Mouse (Mus musculus): ENCODE measurements at regions not wholly inside any gene's neighbourhood (a gene's known extent, or its start where the extent isn't known, plus 50 kb on each side); places are given as distances from the start of the nearest gene placed in this dataset.

GRCm38 (mm10) chr11:114611690-114612089, 56.6 kb upstream of the Rpl38 start:
- ATAC-seq (ENCODE audit: low read depth), result no peak
- no peak overlapping the region for H3K9ac ChIP-seq (ENCODE audit: low read depth, low read length)
- no peak overlapping the region for H3K4me2 ChIP-seq (ENCODE audit: low read depth, low read length)
- no peaks in the 10 kb centered on the region for H3K9me3 ChIP-seq (replicated peaks; ENCODE audit: control insufficient read depth, low read length)
- no peaks in the 10 kb centered on the region for H3K4me1 ChIP-seq (ENCODE audit: control insufficient read depth, low read depth, low read length)
- H3K4me3 ChIP-seq (ENCODE audit: low read depth, low read length), result no peak overlapping the region
- H3K36me3 ChIP-seq (ENCODE audit: control insufficient read depth, insufficient read depth), result no peaks in the 10 kb centered on the region
- H3K27ac ChIP-seq (ENCODE audit: low read length), result no peak overlapping the region
- WGBS (ENCODE audit: insufficient replicate concordance), result 52% methylated on average over 8 of the region's 8 CpGs
- H3K27me3 ChIP-seq (ENCODE audit: control insufficient read depth, insufficient read depth, low read depth, low read length), result no peaks in the 10 kb centered on the region

DNA sequence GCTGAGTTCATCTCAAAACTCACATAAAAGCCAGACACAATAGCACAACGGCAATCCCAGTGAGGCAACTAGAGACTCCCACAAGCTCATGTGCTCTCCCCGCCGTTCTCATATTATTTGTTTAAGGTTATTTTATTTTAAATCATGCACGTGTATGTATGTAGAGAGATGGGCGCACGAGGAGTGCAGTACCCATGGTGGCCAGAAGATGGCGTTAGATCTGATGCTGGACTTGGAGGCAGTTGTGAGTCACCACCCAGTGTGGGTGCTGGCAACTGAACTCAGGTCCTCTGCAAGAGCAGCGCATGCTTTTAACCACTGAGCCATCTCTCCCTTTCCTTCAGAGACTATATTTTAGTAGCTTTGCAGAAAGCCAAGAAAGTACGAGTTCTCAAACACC, 60.3 kb upstream of the Rpl38 start:
- Histone ChIP-seq H3K4me3 (ENCODE audit: low read depth, low read length) (no peak overlapping the region), H3K4me1 (ENCODE audit: control insufficient read depth, low read depth, low read length) (no peaks in the 10 kb centered on the region), H3K27me3 (ENCODE audit: control insufficient read depth, insufficient read depth, low read depth, low read length) (no peaks in the 10 kb centered on the region), H3K9me3 (replicated peaks; ENCODE audit: control insufficient read depth, low read length) (no peaks in the 10 kb centered on the region), H3K27ac (ENCODE audit: low read length) (no peak overlapping the region), H3K9ac (ENCODE audit: low read depth, low read length) (no peak overlapping the region), H3K4me2 (ENCODE audit: low read depth, low read length) (no peak overlapping the region), H3K36me3 (ENCODE audit: control insufficient read depth, insufficient read depth) (no peaks in the 10 kb centered on the region)
- ATAC-seq (ENCODE audit: low read depth), result no peak
- 72% methylated on average over 9 of the region's 9 CpGs for WGBS (ENCODE audit: insufficient replicate concordance)

DNA sequence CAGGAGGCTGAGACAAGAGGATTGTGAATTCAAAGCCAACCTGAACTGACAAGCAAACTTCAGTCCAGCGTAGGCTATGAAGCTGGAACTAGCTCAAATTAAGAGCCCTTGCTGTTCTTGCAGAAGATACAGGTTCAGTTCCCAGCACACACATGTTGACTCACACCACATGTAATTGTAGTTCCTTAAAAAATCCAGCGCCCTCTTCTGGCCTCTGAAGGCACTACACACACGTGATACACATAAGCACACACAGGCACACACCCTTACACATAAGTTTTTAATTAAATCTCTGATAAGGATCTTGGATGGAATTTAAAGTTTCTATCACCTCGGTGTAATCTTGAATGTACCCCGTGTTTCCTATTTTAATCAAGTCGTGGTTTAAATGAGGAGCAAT, 65.2 kb upstream of the Rpl38 start:
- Histone ChIP-seq H3K4me3 (ENCODE audit: low read depth, low read length) (no peak overlapping the region), H3K27ac (ENCODE audit: low read length) (no peak overlapping the region), H3K4me1 (ENCODE audit: control insufficient read depth, low read depth, low read length) (no peaks in the 10 kb centered on the region), H3K36me3 (ENCODE audit: control insufficient read depth, insufficient read depth) (no peaks in the 10 kb centered on the region), H3K4me2 (ENCODE audit: low read depth, low read length) (no peak overlapping the region), H3K9me3 (replicated peaks; ENCODE audit: control insufficient read depth, low read length) (no peaks in the 10 kb centered on the region), H3K27me3 (ENCODE audit: control insufficient read depth, insufficient read depth, low read depth, low read length) (no peaks in the 10 kb centered on the region), H3K9ac (ENCODE audit: low read depth, low read length) (no peak overlapping the region)
- 64% methylated on average over 6 of the region's 6 CpGs for WGBS (ENCODE audit: insufficient replicate concordance)
- no peak for ATAC-seq (ENCODE audit: low read depth)

- 63% methylated on average over 2 of the region's 2 CpGs for WGBS (ENCODE audit: insufficient replicate concordance)
- no peaks in the 10 kb centered on the region for H3K4me1 ChIP-seq (ENCODE audit: control insufficient read depth, low read depth, low read length)
- ATAC-seq (ENCODE audit: low read depth), result no peak
Measured at GRCm38 (mm10) chr11:114597225-114597624, 71.1 kb upstream of the Rpl38 start.

GRCm38 (mm10) chr11:114592961-114593360, 75.4 kb upstream of the Rpl38 start:
- Histone ChIP-seq H3K27ac (ENCODE audit: low read length) (no peak overlapping the region), H3K36me3 (ENCODE audit: control insufficient read depth, insufficient read depth) (no peaks in the 10 kb centered on the region), H3K9me3 (replicated peaks; ENCODE audit: control insufficient read depth, low read length) (no peaks in the 10 kb centered on the region), H3K27me3 (ENCODE audit: control insufficient read depth, insufficient read depth, low read depth, low read length) (no peaks in the 10 kb centered on the region), H3K4me1 (ENCODE audit: control insufficient read depth, low read depth, low read length) (no peaks in the 10 kb centered on the region), H3K9ac (ENCODE audit: low read depth, low read length) (no peak overlapping the region), H3K4me2 (ENCODE audit: low read depth, low read length) (no peak overlapping the region), H3K4me3 (ENCODE audit: low read depth, low read length) (no peak overlapping the region)
- 52% methylated on average over 9 of the region's 9 CpGs for WGBS (ENCODE audit: insufficient replicate concordance)
- ATAC-seq (ENCODE audit: low read depth), result no peak

More at GRCm38 (mm10) chr11:114597225-114597624, 71.1 kb upstream of the Rpl38 start:
- H3K4me3 ChIP-seq (ENCODE audit: low read depth, low read length), result no peak overlapping the region
- H3K9ac ChIP-seq (ENCODE audit: low read depth, low read length), result no peak overlapping the region
- H3K27ac ChIP-seq (ENCODE audit: low read length), result no peak overlapping the region
- H3K27me3 ChIP-seq (ENCODE audit: control insufficient read depth, insufficient read depth, low read depth, low read length), result no peaks in the 10 kb centered on the region
- no peaks in the 10 kb centered on the region for H3K36me3 ChIP-seq (ENCODE audit: control insufficient read depth, insufficient read depth)
- no peaks in the 10 kb centered on the region for H3K9me3 ChIP-seq (replicated peaks; ENCODE audit: control insufficient read depth, low read length)
- no peak overlapping the region for H3K4me2 ChIP-seq (ENCODE audit: low read depth, low read length)

DNA sequence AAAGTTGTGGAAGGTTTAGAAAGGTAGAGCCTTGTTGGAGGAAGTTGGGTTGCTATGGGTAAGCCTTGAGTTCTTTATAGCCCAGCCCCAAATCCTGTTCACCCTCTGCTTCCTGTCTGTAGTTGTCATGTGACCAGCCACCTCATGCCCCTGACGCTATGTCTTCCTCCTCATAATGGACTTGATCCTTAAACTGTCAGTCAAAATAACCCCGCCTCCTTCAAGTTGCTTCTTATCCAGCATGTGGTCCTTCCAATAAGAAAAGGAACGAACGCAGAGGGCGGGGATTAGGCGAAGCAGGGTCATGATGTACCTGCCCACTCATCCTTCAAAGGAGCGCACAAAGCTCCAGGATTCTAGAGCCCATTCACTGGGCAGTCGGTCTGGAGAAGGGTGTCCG, 79.8 kb upstream of the Rpl38 start:
- no peaks in the 10 kb centered on the region for H3K4me1 ChIP-seq (ENCODE audit: control insufficient read depth, low read depth, low read length)
- H3K36me3 ChIP-seq (ENCODE audit: control insufficient read depth, insufficient read depth), result no peaks in the 10 kb centered on the region
- H3K9ac ChIP-seq (ENCODE audit: low read depth, low read length), result no peak overlapping the region
- H3K4me3 ChIP-seq (ENCODE audit: low read depth, low read length), result no peak overlapping the region
- H3K27ac ChIP-seq (ENCODE audit: low read length), result no peak overlapping the region
- ATAC-seq (ENCODE audit: low read depth), result no peak
- 60% methylated on average over 9 of the region's 9 CpGs for WGBS (ENCODE audit: insufficient replicate concordance)
- H3K4me2 ChIP-seq (ENCODE audit: low read depth, low read length), result no peak overlapping the region
- no peaks in the 10 kb centered on the region for H3K27me3 ChIP-seq (ENCODE audit: control insufficient read depth, insufficient read depth, low read depth, low read length)
- H3K9me3 ChIP-seq (replicated peaks; ENCODE audit: control insufficient read depth, low read length), result no peaks in the 10 kb centered on the region

DNA sequence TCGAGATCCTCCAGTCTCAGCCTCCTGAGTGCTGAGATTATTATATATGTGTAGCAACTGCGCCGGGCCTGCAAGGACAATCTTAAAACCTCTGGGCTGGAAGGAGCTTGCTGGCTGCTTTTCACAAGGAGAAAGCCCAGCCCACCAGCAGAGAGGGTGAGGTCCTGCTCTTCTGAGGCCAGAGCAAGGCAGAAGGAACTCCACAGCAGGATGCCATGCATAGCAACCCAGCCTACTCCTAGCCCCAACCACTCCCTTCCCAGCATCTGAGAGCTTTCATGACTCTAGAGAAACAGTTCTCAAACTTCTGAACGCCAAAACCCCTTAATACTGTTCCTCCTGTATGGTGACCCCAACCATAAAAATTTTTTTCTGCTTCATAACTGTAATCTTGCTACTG, 80.3 kb upstream of the Rpl38 start:
- H3K9me3 ChIP-seq (replicated peaks; ENCODE audit: control insufficient read depth, low read length), result no peaks in the 10 kb centered on the region
- 60% methylated on average over 4 of the region's 4 CpGs for WGBS (ENCODE audit: insufficient replicate concordance)
- H3K4me1 ChIP-seq (ENCODE audit: control insufficient read depth, low read depth, low read length), result no peaks in the 10 kb centered on the region
- no peak overlapping the region for H3K4me2 ChIP-seq (ENCODE audit: low read depth, low read length)
- H3K27ac ChIP-seq (ENCODE audit: low read length), result no peak overlapping the region
- no peaks in the 10 kb centered on the region for H3K27me3 ChIP-seq (ENCODE audit: control insufficient read depth, insufficient read depth, low read depth, low read length)
- no peak for ATAC-seq (ENCODE audit: low read depth)
- no peak overlapping the region for H3K4me3 ChIP-seq (ENCODE audit: low read depth, low read length)
- no peaks in the 10 kb centered on the region for H3K36me3 ChIP-seq (ENCODE audit: control insufficient read depth, insufficient read depth)
- H3K9ac ChIP-seq (ENCODE audit: low read depth, low read length), result no peak overlapping the region

- H3K4me2 ChIP-seq (ENCODE audit: low read depth, low read length), result no peak overlapping the region
- no peak overlapping the region for H3K9ac ChIP-seq (ENCODE audit: low read depth, low read length)
Measured at GRCm38 (mm10) chr11:114586400-114586799, 81.9 kb upstream of the Rpl38 start.

GRCm38 (mm10) chr11:114584804-114585203, 83.5 kb upstream of the Rpl38 start:
- ATAC-seq (ENCODE audit: low read depth), result no peak
- Histone ChIP-seq H3K4me3 (ENCODE audit: low read depth, low read length) (no peak overlapping the region), H3K27ac (ENCODE audit: low read length) (no peak overlapping the region), H3K4me2 (ENCODE audit: low read depth, low read length) (no peak overlapping the region), H3K9me3 (replicated peaks; ENCODE audit: control insufficient read depth, low read length) (no peaks in the 10 kb centered on the region), H3K9ac (ENCODE audit: low read depth, low read length) (no peak overlapping the region), H3K36me3 (ENCODE audit: control insufficient read depth, insufficient read depth) (no peaks in the 10 kb centered on the region), H3K4me1 (ENCODE audit: control insufficient read depth, low read depth, low read length) (no peaks in the 10 kb centered on the region), H3K27me3 (ENCODE audit: control insufficient read depth, insufficient read depth, low read depth, low read length) (no peaks in the 10 kb centered on the region)
- WGBS (ENCODE audit: insufficient replicate concordance), result 61% methylated on average over 6 of the region's 6 CpGs

More at GRCm38 (mm10) chr11:114586400-114586799, 81.9 kb upstream of the Rpl38 start:
- Histone ChIP-seq H3K4me3 (ENCODE audit: low read depth, low read length) (no peak overlapping the region), H3K36me3 (ENCODE audit: control insufficient read depth, insufficient read depth) (no peaks in the 10 kb centered on the region), H3K9me3 (replicated peaks; ENCODE audit: control insufficient read depth, low read length) (no peaks in the 10 kb centered on the region), H3K27me3 (ENCODE audit: control insufficient read depth, insufficient read depth, low read depth, low read length) (no peaks in the 10 kb centered on the region), H3K4me1 (ENCODE audit: control insufficient read depth, low read depth, low read length) (no peaks in the 10 kb centered on the region), H3K27ac (ENCODE audit: low read length) (no peak overlapping the region)
- WGBS (ENCODE audit: insufficient replicate concordance), result 70% methylated on average over 12 of the region's 12 CpGs
- no peak for ATAC-seq (ENCODE audit: low read depth)

DNA sequence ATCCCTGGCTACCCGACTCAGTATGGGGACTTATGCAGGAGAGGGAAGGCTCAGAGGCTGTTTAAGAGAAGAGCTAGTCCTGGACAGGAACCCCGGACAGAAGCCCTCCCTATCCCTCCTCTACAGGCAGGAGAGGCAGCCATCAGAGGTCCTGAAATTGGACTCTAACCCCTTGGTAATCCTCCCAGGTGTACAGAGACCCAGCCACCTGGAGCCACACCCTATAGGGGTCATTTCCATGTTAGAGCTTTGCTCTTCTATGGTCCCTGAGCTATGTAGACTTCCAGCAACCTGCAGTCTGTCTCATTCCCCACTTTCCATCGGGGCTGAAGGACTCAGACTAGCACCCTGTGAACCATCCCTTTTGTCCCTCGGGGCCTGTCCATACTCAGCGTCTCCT, 84.2 kb upstream of the Rpl38 start:
- no peak overlapping the region for H3K27ac ChIP-seq (ENCODE audit: low read length)
- no peak overlapping the region for H3K4me3 ChIP-seq (ENCODE audit: low read depth, low read length)
- WGBS (ENCODE audit: insufficient replicate concordance), result 71% methylated on average over 5 of the region's 5 CpGs
- no peaks in the 10 kb centered on the region for H3K9me3 ChIP-seq (replicated peaks; ENCODE audit: control insufficient read depth, low read length)
- H3K27me3 ChIP-seq (ENCODE audit: control insufficient read depth, insufficient read depth, low read depth, low read length), result no peaks in the 10 kb centered on the region
- H3K36me3 ChIP-seq (ENCODE audit: control insufficient read depth, insufficient read depth), result no peaks in the 10 kb centered on the region
- H3K4me1 ChIP-seq (ENCODE audit: control insufficient read depth, low read depth, low read length), result no peaks in the 10 kb centered on the region
- no peak for ATAC-seq (ENCODE audit: low read depth)
- no peak overlapping the region for H3K9ac ChIP-seq (ENCODE audit: low read depth, low read length)
- H3K4me2 ChIP-seq (ENCODE audit: low read depth, low read length), result no peak overlapping the region

All from liver, embryonic 16.5 days (tissue).